Mouse (Mus musculus) limb, embryonic 13.5 days (tissue): ENCODE data around the gene Syk. TPM values are rescaled to one million over a fixed set of nuclear protein-coding genes. Genes with fewer than 3 reads are reported as not detected.

Source experiments
- ATAC-seq: fragments of 200-750 bp; cut with Nextera tagmentation; 2 replicates; pipeline ENCODE4 v1.8.0; 2017; ENCODE audit warnings: low read depth, moderate number of reproducible peaks, moderate TSS enrichment; ENCODE audit not compliant: low FRiP score
- H3K27ac ChIP-seq: fragments of 300-500 bp; sonication (generic); 2 replicates; pipeline ENCODE4 v1.5.1; 2015; ENCODE audit warnings: inconsistent platforms, mild to moderate bottlenecking, moderate library complexity
- H3K27me3 ChIP-seq: fragments of 300-500 bp; sonication (generic); 2 replicates; pipeline ENCODE4 v1.6.1; 2015; ENCODE audit warnings: mild to moderate bottlenecking, inconsistent platforms
- H3K36me3 ChIP-seq: fragments of 300-500 bp; sonication (generic); 2 replicates; pipeline ENCODE4 v1.6.1; 2015; ENCODE audit warnings: inconsistent platforms, mild to moderate bottlenecking, moderate library complexity
- H3K4me1 ChIP-seq: fragments of 300-500 bp; sonication (generic); 2 replicates; pipeline ENCODE4 v1.6.1; 2015; ENCODE audit warnings: inconsistent platforms
- H3K4me2 ChIP-seq: fragments of 300-500 bp; sonication (generic); replicated peaks from 2 replicates; pipeline ENCODE4 v1.6.1; 2015; ENCODE audit warnings: inconsistent platforms, mild to moderate bottlenecking, moderate library complexity
- H3K4me3 ChIP-seq: fragments of 300-500 bp; sonication (generic); 2 replicates; pipeline ENCODE4 v1.5.1; 2015; ENCODE audit warnings: moderate library complexity, mild to moderate bottlenecking, inconsistent platforms
- H3K9ac ChIP-seq: fragments of 300-500 bp; sonication (generic); 2 replicates; pipeline ENCODE4 v1.6.1; 2015; ENCODE audit warnings: mild to moderate bottlenecking, inconsistent platforms
- H3K9me3 ChIP-seq: fragments of 300-500 bp; sonication (generic); 2 replicates; pipeline ENCODE4 v1.6.1; 2016; ENCODE audit warnings: inconsistent platforms
- WGBS: fragments of 180-500 bp; shearing (Covaris S2); methylation state at CpG from one replicate; pipeline ENCODE4 v1.1.7; 2015; 5-methylcytosine and 5-hydroxymethylcytosine counted together
- polyA plus RNA-seq: library from polyadenylated mRNA; unstranded; fragments of >200 nt; fragmentation: Nextera tagmentation; extraction: Ambion mirVana; gene quantifications from 2 replicates; pipeline ENCODE4 v1.2.1, GENCODE M21; 2015

Syk gene
- polyA plus RNA-seq, 1 experiment from 2014 or later = 2.5 TPM

GRCm38 (mm10) chr13:52584654-52585455, 1.9 kb downstream of the Syk start:
- H3K9ac ChIP-seq = no peak overlapping the region
- H3K27me3 ChIP-seq = peaks cover 33% of the 10 kb centered on the region
- H3K9me3 ChIP-seq = no peaks in the 10 kb centered on the region
- WGBS = 74% methylated on average over 17 of the region's 17 CpGs
- no peak for ATAC-seq
- H3K4me2 ChIP-seq = no peak overlapping the region
- no peaks in the 10 kb centered on the region for H3K4me1 ChIP-seq
- H3K4me3 ChIP-seq = no peak overlapping the region
- H3K36me3 ChIP-seq = no peaks in the 10 kb centered on the region
- no peak overlapping the region for H3K27ac ChIP-seq

- H3K4me2 ChIP-seq = no peak overlapping the region
- H3K4me3 ChIP-seq = no peak overlapping the region
- 91% methylated on average over 4 of the region's 4 CpGs for WGBS
- H3K27ac ChIP-seq = no peak overlapping the region
- H3K27me3 ChIP-seq = peaks cover 13% of the 10 kb centered on the region
- ATAC-seq = no peak
- no peaks in the 10 kb centered on the region for H3K4me1 ChIP-seq
- no peaks in the 10 kb centered on the region for H3K36me3 ChIP-seq
- H3K9ac ChIP-seq = no peak overlapping the region
- no peaks in the 10 kb centered on the region for H3K9me3 ChIP-seq
Observed at GRCm38 (mm10) chr13:52587761-52588160, 4.8 kb downstream of the Syk start.

GRCm38 (mm10) chr13:52589043-52589442, 6.1 kb downstream of the Syk start:
- WGBS = 91% methylated on average over 4 of the region's 4 CpGs

GRCm38 (mm10) chr13:52591831-52592230, 8.9 kb downstream of the Syk start:
- no peak overlapping the region for H3K27ac ChIP-seq
- H3K4me3 ChIP-seq = no peak overlapping the region
- no peak overlapping the region for H3K4me2 ChIP-seq
- H3K27me3 ChIP-seq = no peaks in the 10 kb centered on the region
- no peak for ATAC-seq
- H3K36me3 ChIP-seq = no peaks in the 10 kb centered on the region
- no peaks in the 10 kb centered on the region for H3K9me3 ChIP-seq
- H3K9ac ChIP-seq = no peak overlapping the region
- no peaks in the 10 kb centered on the region for H3K4me1 ChIP-seq
- 92% methylated on average over 4 of the region's 4 CpGs for WGBS

More at GRCm38 (mm10) chr13:52589043-52589442, 6.1 kb downstream of the Syk start:
- no peaks in the 10 kb centered on the region for H3K36me3 ChIP-seq
- no peak overlapping the region for H3K9ac ChIP-seq
- no peak overlapping the region for H3K4me2 ChIP-seq
- no peak overlapping the region for H3K27ac ChIP-seq
- no peak overlapping the region for H3K4me3 ChIP-seq
- no peaks in the 10 kb centered on the region for H3K4me1 ChIP-seq
- peaks cover 9% of the 10 kb centered on the region; the same call in 1 of the 2 replicates for H3K27me3 ChIP-seq
- no peaks in the 10 kb centered on the region for H3K9me3 ChIP-seq
- ATAC-seq = no peak

- H3K27me3 ChIP-seq = no peaks in the 10 kb centered on the region
Observed at GRCm38 (mm10) chr13:52596692-52597091, 13.7 kb downstream of the Syk start.

GRCm38 (mm10) chr13:52597092-52597678, 14.2 kb downstream of the Syk start:
- WGBS = 77% methylated on average over 11 of the region's 11 CpGs

More at GRCm38 (mm10) chr13:52596692-52597091, 13.7 kb downstream of the Syk start:
- H3K4me2 ChIP-seq = no peak overlapping the region
- no peak for ATAC-seq
- no peaks in the 10 kb centered on the region for H3K9me3 ChIP-seq
- no peak overlapping the region for H3K27ac ChIP-seq
- H3K9ac ChIP-seq = no peak overlapping the region
- no peaks in the 10 kb centered on the region for H3K36me3 ChIP-seq
- H3K4me3 ChIP-seq = no peak overlapping the region
- WGBS = 79% methylated on average over 5 of the region's 5 CpGs
- no peaks in the 10 kb centered on the region for H3K4me1 ChIP-seq

GRCm38 (mm10) chr13:52598233-52598632, 15.3 kb downstream of the Syk start:
- no peak for ATAC-seq
- Histone ChIP-seq H3K27me3 (no peaks in the 10 kb centered on the region), H3K9ac (no peak overlapping the region), H3K9me3 (no peaks in the 10 kb centered on the region), H3K36me3 (no peaks in the 10 kb centered on the region), H3K27ac (no peak overlapping the region), H3K4me3 (no peak overlapping the region), H3K4me2 (no peak overlapping the region), H3K4me1 (no peaks in the 10 kb centered on the region)
- 73% methylated on average over 3 of the region's 3 CpGs for WGBS

More at GRCm38 (mm10) chr13:52597092-52597678, 14.2 kb downstream of the Syk start:
- H3K9me3 ChIP-seq = no peaks in the 10 kb centered on the region
- ATAC-seq = no peak
- H3K4me2 ChIP-seq = no peak overlapping the region
- H3K4me1 ChIP-seq = no peaks in the 10 kb centered on the region
- H3K27ac ChIP-seq = no peak overlapping the region
- H3K4me3 ChIP-seq = no peak overlapping the region
- H3K36me3 ChIP-seq = no peaks in the 10 kb centered on the region
- H3K9ac ChIP-seq = no peak overlapping the region
- H3K27me3 ChIP-seq = no peaks in the 10 kb centered on the region

- no peak for ATAC-seq
- Histone ChIP-seq H3K4me2 (no peak overlapping the region), H3K9me3 (no peaks in the 10 kb centered on the region), H3K36me3 (no peaks in the 10 kb centered on the region), H3K4me3 (no peak overlapping the region), H3K27me3 (no peaks in the 10 kb centered on the region), H3K9ac (no peak overlapping the region), H3K4me1 (no peaks in the 10 kb centered on the region), H3K27ac (no peak overlapping the region)
- WGBS = 53% methylated on average over 4 of the region's 4 CpGs
Observed at GRCm38 (mm10) chr13:52600015-52600643, 17.2 kb downstream of the Syk start.

- no peaks in the 10 kb centered on the region for H3K36me3 ChIP-seq
- H3K9me3 ChIP-seq = no peaks in the 10 kb centered on the region
- no peak overlapping the region for H3K4me2 ChIP-seq
- H3K27me3 ChIP-seq = no peaks in the 10 kb centered on the region
- no peak for ATAC-seq
- no peak overlapping the region for H3K9ac ChIP-seq
- no peak overlapping the region for H3K4me3 ChIP-seq
- no peak overlapping the region for H3K27ac ChIP-seq
- 62% methylated on average over 4 of the region's 4 CpGs for WGBS
- no peaks in the 10 kb centered on the region for H3K4me1 ChIP-seq
Observed at GRCm38 (mm10) chr13:52602752-52603151, 19.8 kb downstream of the Syk start.

- no peaks in the 10 kb centered on the region for H3K9me3 ChIP-seq
- no peak overlapping the region for H3K27ac ChIP-seq
- no peaks in the 10 kb centered on the region for H3K27me3 ChIP-seq
- 81% methylated on average over 6 of the region's 6 CpGs for WGBS
- no peak for ATAC-seq
- H3K36me3 ChIP-seq = no peaks in the 10 kb centered on the region
- H3K4me3 ChIP-seq = no peak overlapping the region
- no peak overlapping the region for H3K4me2 ChIP-seq
- no peaks in the 10 kb centered on the region for H3K4me1 ChIP-seq
- no peak overlapping the region for H3K9ac ChIP-seq
Observed at GRCm38 (mm10) chr13:52603704-52604349, 20.9 kb downstream of the Syk start.

GRCm38 (mm10) chr13:52605006-52605405, 22.0 kb downstream of the Syk start:
- no peak overlapping the region for H3K4me2 ChIP-seq
- no peak overlapping the region for H3K9ac ChIP-seq
- no peaks in the 10 kb centered on the region for H3K9me3 ChIP-seq
- ATAC-seq = no peak
- no peak overlapping the region for H3K4me3 ChIP-seq
- WGBS = 87% methylated on average over 3 of the region's 3 CpGs
- H3K27ac ChIP-seq = no peak overlapping the region
- H3K36me3 ChIP-seq = no peaks in the 10 kb centered on the region
- no peaks in the 10 kb centered on the region for H3K4me1 ChIP-seq
- H3K27me3 ChIP-seq = no peaks in the 10 kb centered on the region

GRCm38 (mm10) chr13:52605911-52606310, 22.9 kb downstream of the Syk start:
- H3K4me2 ChIP-seq = no peak overlapping the region
- H3K27ac ChIP-seq = no peak overlapping the region
- H3K27me3 ChIP-seq = no peaks in the 10 kb centered on the region
- H3K9me3 ChIP-seq = no peaks in the 10 kb centered on the region
- H3K36me3 ChIP-seq = no peaks in the 10 kb centered on the region
- no peak for ATAC-seq
- H3K4me3 ChIP-seq = no peak overlapping the region
- WGBS = 76% methylated on average over 4 of the region's 4 CpGs
- no peaks in the 10 kb centered on the region for H3K4me1 ChIP-seq
- no peak overlapping the region for H3K9ac ChIP-seq
